Mouse (Mus musculus) erythroblast, embryonic 14.5 days (primary cell): ENCODE data around the gene Rab22a.

ENCODE experiments used
- GATA1 ChIP-seq: IDR thresholded peaks from 2 replicates; pipeline ENCODE4 v1.6.1; 2012; ENCODE audit warnings: low read length, inconsistent platforms, mixed read lengths
- TAL1 ChIP-seq: IDR thresholded peaks from 3 replicates; pipeline ENCODE4 v1.6.1; 2012; ENCODE audit warnings: low read length, inconsistent platforms, mixed read lengths

GRCm38 (mm10) chr2:173659926-173660684 lies 545 bp downstream of the Rab22a start:
- TF ChIP-seq GATA1 (no peak), TAL1 (no peak)
